Comparison of ENCODE assay signal across 8 mouse cellular contexts in the genomic region with DNA sequence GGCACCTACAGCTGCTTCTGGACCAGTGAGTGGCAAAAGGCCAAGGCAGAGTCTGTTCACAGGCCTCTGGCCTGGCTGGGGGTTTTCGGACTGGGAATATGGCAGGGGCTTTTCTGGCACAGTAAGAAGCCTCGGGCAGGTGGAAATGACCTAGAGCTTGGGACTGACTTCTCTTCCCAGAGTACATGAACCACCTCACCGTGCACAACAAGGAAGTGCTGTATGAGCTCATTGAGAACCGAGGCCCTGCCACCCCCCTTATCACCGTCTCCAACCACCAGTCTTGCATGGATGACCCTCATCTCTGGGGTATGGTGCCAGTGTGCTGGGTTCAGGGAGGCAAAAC. TPM values are rescaled to one million over a fixed set of nuclear protein-coding genes. Genes with fewer than 3 reads are reported as not detected.
A peak's percentile ranks its signal among the peaks of the same experiment; 100 is the strongest.
DNase-seq lines count a peak whose midpoint lies in the region; ATAC-seq and TF ChIP-seq lines count a peak whose summit lies in the region.

No protein-coding gene starts in this region.

- H3K9ac ChIP-seq in heart, embryonic 13.5 days = peak overlapping the region; percentile 83
- peak overlapping the region; percentile 80 for H3K9ac ChIP-seq in ES-E14 (ENCODE audit: insufficient read depth, low read depth, low read length, poor library complexity, severe bottlenecking)
- H3K9ac ChIP-seq in forebrain, embryonic 16.5 days (replicated peaks; ENCODE audit: low read depth, low read length) = peak overlapping the region; percentile 78
- peak overlapping the region; percentile 68 for H3K9ac ChIP-seq in liver, embryonic 16.5 days (ENCODE audit: low read depth, low read length)

- intact Hi-C loops in heart, postnatal 36 days (cut with DNase I) = no loop called here

- H3K36me3 ChIP-seq in heart, embryonic 13.5 days = peaks cover 6% of the 10 kb centered on the region; the same call in 1 of the 2 replicates
- peaks cover 1% of the 10 kb centered on the region; the same call in 1 of the 2 replicates for H3K36me3 ChIP-seq in ES-E14 (ENCODE audit: control insufficient read depth, insufficient read depth, low read length, poor library complexity, severe bottlenecking)
- H3K36me3 ChIP-seq in forebrain, embryonic 16.5 days (ENCODE audit: control insufficient read depth, insufficient read depth) = no peaks in the 10 kb centered on the region
- no peaks in the 10 kb centered on the region for H3K36me3 ChIP-seq in liver, embryonic 16.5 days (ENCODE audit: control insufficient read depth, insufficient read depth)

- peak overlapping the region; percentile 68 for H3K4me3 ChIP-seq in heart, embryonic 13.5 days
- H3K4me3 ChIP-seq in ES-E14 (ENCODE audit: insufficient read depth in 1 of 2, low read depth in 1 of 2, low read length in 2 of 2, poor library complexity in 1 of 2, severe bottlenecking in 1 of 2) = peak overlapping the region; percentile 83 to 93
- peak overlapping the region; percentile 61 for H3K4me3 ChIP-seq in forebrain, embryonic 16.5 days (replicated peaks; ENCODE audit: low read length)
- peak overlapping the region; percentile 71 for H3K4me3 ChIP-seq in liver, embryonic 16.5 days (ENCODE audit: low read depth, low read length)

- peak overlapping the region; percentile 77 for H3K4me2 ChIP-seq in heart, embryonic 13.5 days
- peak overlapping the region; percentile 59 for H3K4me2 ChIP-seq in forebrain, embryonic 16.5 days (ENCODE audit: low read length)
- peak overlapping the region; percentile 82 for H3K4me2 ChIP-seq in liver, embryonic 16.5 days (ENCODE audit: low read depth, low read length)

- in situ Hi-C loops in ES-E14 (cut with MboI; ENCODE audit: low sequenced_read_pairs in 2 of 2, unreplicated experiment in 2 of 2) = no loop called here

- DNase-seq in heart, postnatal 36 days = no peak
- DNase-seq in ES-E14 (ENCODE audit: low read depth, low spot score) (no peak), adipocyte (ENCODE audit: low spot score) (no peak)
- no peak for DNase-seq in adrenal gland, postnatal 10 days
- no peak for DNase-seq in left cerebral cortex, adult 18-20 months (ENCODE audit: low spot score in 2 of 2)

- no peaks in the 10 kb centered on the region for H3K9me3 ChIP-seq in heart, embryonic 13.5 days
- H3K9me3 ChIP-seq in ES-E14 (ENCODE audit: control insufficient read depth, insufficient read depth, low read depth, low read length) = no peaks in the 10 kb centered on the region
- no peaks in the 10 kb centered on the region for H3K9me3 ChIP-seq in forebrain, embryonic 16.5 days (ENCODE audit: control insufficient read depth, low read length)
- no peaks in the 10 kb centered on the region for H3K9me3 ChIP-seq in liver, embryonic 16.5 days (replicated peaks; ENCODE audit: control insufficient read depth, low read length)

- no peaks in the 10 kb centered on the region for H3K27me3 ChIP-seq in heart, embryonic 13.5 days (replicated peaks)
- H3K27me3 ChIP-seq in forebrain, embryonic 16.5 days (replicated peaks; ENCODE audit: control insufficient read depth, insufficient read depth, low read length) = no peaks in the 10 kb centered on the region
- no peaks in the 10 kb centered on the region for H3K27me3 ChIP-seq in liver, embryonic 16.5 days (ENCODE audit: control insufficient read depth, insufficient read depth, low read depth, low read length)

- no peak for ATAC-seq in heart, embryonic 13.5 days (ENCODE audit: extremely low read depth, insufficient number of reproducible peaks, low FRiP score, low TSS enrichment)
- no peak for ATAC-seq in forebrain, embryonic 16.5 days
- ATAC-seq in liver, embryonic 16.5 days (ENCODE audit: low read depth) = no peak

- WGBS in heart, embryonic 13.5 days = 31% methylated on average over 5 of the region's 5 CpGs
- WGBS in forebrain, embryonic 16.5 days = 41% methylated on average over 5 of the region's 5 CpGs
- 13% methylated on average over 5 of the region's 5 CpGs for WGBS in liver, embryonic 16.5 days (ENCODE audit: insufficient replicate concordance)

- H3K27ac ChIP-seq in heart, embryonic 13.5 days (replicated peaks) = peak overlapping the region; percentile 91
- H3K27ac ChIP-seq in ES-E14 (ENCODE audit: insufficient read depth, low read depth, low read length, poor library complexity, severe bottlenecking) = no peak overlapping the region
- peak overlapping the region; percentile 65; the same call in 1 of the 2 replicates for H3K27ac ChIP-seq in forebrain, embryonic 16.5 days (ENCODE audit: low read length)
- peak overlapping the region; percentile 94 for H3K27ac ChIP-seq in liver, embryonic 16.5 days (ENCODE audit: low read length)

- peaks cover 14% of the 10 kb centered on the region for H3K4me1 ChIP-seq in heart, embryonic 13.5 days
- no peaks in the 10 kb centered on the region for H3K4me1 ChIP-seq in ES-E14 (ENCODE audit: control insufficient read depth in 2 of 2, insufficient read depth in 2 of 2, low read length in 2 of 2, poor library complexity in 1 of 2)
- H3K4me1 ChIP-seq in forebrain, embryonic 16.5 days (replicated peaks; ENCODE audit: control insufficient read depth, insufficient read depth, low read length) = peaks cover 18% of the 10 kb centered on the region
- H3K4me1 ChIP-seq in liver, embryonic 16.5 days (ENCODE audit: control insufficient read depth, low read depth, low read length) = peaks cover 5% of the 10 kb centered on the region

TF ChIP-seq in ES-E14, 5 proteins besides CTCF, POLR2A, EP300 and RAD21:
- TF ChIP-seq ZC3H11A (IDR thresholded peaks at IDR 0.05; ENCODE audit: borderline replicate concordance, low read depth, low read length) (no peak), MAFK (IDR thresholded peaks at IDR 0.05; ENCODE audit: insufficient read depth, low read depth, low read length) (no peak), ZNF384 (IDR thresholded peaks at IDR 0.05; ENCODE audit: low read depth, low read length) (no peak), HCFC1 (IDR thresholded peaks at IDR 0.05; ENCODE audit: borderline replicate concordance, insufficient read depth, low read length) (no peak), CHD2 (IDR thresholded peaks at IDR 0.05; ENCODE audit: low read depth, low read length) (no peak)

RNA-seq across cellular contexts. Expression of gene Dnase1l1, which starts 0.9 kb away (rescaled TPM):
- polyA plus RNA-seq in heart, embryonic 13.5 days (2015; fragmentation: Nextera tagmentation; extraction: Ambion mirVana) = 9.9 and 13.4 TPM in 2 replicates
- 10 to 100 TPM; 16.1 to 20.6 TPM for total RNA-seq in heart, postnatal 36 days (2021)
- 3.9 and 5.3 TPM in 2 replicates for total RNA-seq in ES-E14 (2012; rRNA removed)
- polyA plus RNA-seq in forebrain, embryonic 16.5 days (2015; fragmentation: Nextera tagmentation; extraction: Ambion mirVana) = 2.8 and 3.1 TPM in 2 replicates
- polyA plus RNA-seq in liver, embryonic 16.5 days (2015; fragmentation: Nextera tagmentation; extraction: Ambion mirVana) = 22.0 and 23.6 TPM in 2 replicates
- 10 to 100 TPM; 10.5 to 19.1 TPM for total RNA-seq in adrenal gland, postnatal 10 days (2021)
- 1 to 10 TPM; 3.0 to 3.3 TPM for total RNA-seq in left cerebral cortex, adult 18-20 months (2021)

RNA-seq across cellular contexts. Expression of gene Taz, which starts 1.4 kb away (rescaled TPM):
- polyA plus RNA-seq in heart, embryonic 13.5 days (2015; fragmentation: Nextera tagmentation; extraction: Ambion mirVana) = 63.9 and 66.2 TPM in 2 replicates
- 10 to 100 TPM; 48.4 to 51.9 TPM for total RNA-seq in heart, postnatal 36 days (2021)
- total RNA-seq in ES-E14 (2012; rRNA removed) = 32.8 and 49.3 TPM in 2 replicates
- polyA plus RNA-seq in forebrain, embryonic 16.5 days (2015; fragmentation: Nextera tagmentation; extraction: Ambion mirVana) = 96.3 and 104 TPM in 2 replicates
- 27.8 and 30.2 TPM in 2 replicates for polyA plus RNA-seq in liver, embryonic 16.5 days (2015; fragmentation: Nextera tagmentation; extraction: Ambion mirVana)
- total RNA-seq in adrenal gland, postnatal 10 days (2021) = 10 to 100 TPM; 57.6 to 90.8 TPM
- total RNA-seq in left cerebral cortex, adult 18-20 months (2021) = 10 to 100 TPM; 60.4 to 62.5 TPM

RNA-seq across cellular contexts. Expression of gene Rpl10, which starts 12.5 kb away (rescaled TPM):
- polyA plus RNA-seq in heart, embryonic 13.5 days (2015; fragmentation: Nextera tagmentation; extraction: Ambion mirVana) = 437 and 511 TPM in 2 replicates
- total RNA-seq in heart, postnatal 36 days (2021) = 100 to 1,000 TPM; 178 to 213 TPM
- 2,135 and 2,379 TPM in 2 replicates for total RNA-seq in ES-E14 (2012; rRNA removed)
- polyA plus RNA-seq in forebrain, embryonic 16.5 days (2015; fragmentation: Nextera tagmentation; extraction: Ambion mirVana) = 482 and 489 TPM in 2 replicates
- polyA plus RNA-seq in liver, embryonic 16.5 days (2015; fragmentation: Nextera tagmentation; extraction: Ambion mirVana) = 375 and 448 TPM in 2 replicates
- 100 to 1,000 TPM; 377 to 392 TPM for total RNA-seq in adrenal gland, postnatal 10 days (2021)
- 100 to 1,000 TPM; 188 to 216 TPM for total RNA-seq in left cerebral cortex, adult 18-20 months (2021)

RNA-seq across cellular contexts. Expression of gene Atp6ap1, which starts 13.8 kb away (rescaled TPM):
- polyA plus RNA-seq in heart, embryonic 13.5 days (2015; fragmentation: Nextera tagmentation; extraction: Ambion mirVana) = 117 and 131 TPM in 2 replicates
- 100 to 1,000 TPM; 130 to 135 TPM for total RNA-seq in heart, postnatal 36 days (2021)
- 102 and 129 TPM in 2 replicates for total RNA-seq in ES-E14 (2012; rRNA removed)
- polyA plus RNA-seq in forebrain, embryonic 16.5 days (2015; fragmentation: Nextera tagmentation; extraction: Ambion mirVana) = 202 and 229 TPM in 2 replicates
- 79.2 and 79.8 TPM in 2 replicates for polyA plus RNA-seq in liver, embryonic 16.5 days (2015; fragmentation: Nextera tagmentation; extraction: Ambion mirVana)
- 100 to 1,000 TPM; 121 to 125 TPM for total RNA-seq in adrenal gland, postnatal 10 days (2021)
- total RNA-seq in left cerebral cortex, adult 18-20 months (2021) = 100 to 1,000 TPM; 353 to 362 TPM

RNA-seq across cellular contexts. Expression of gene Gdi1, which starts 21.7 kb away (rescaled TPM):
- polyA plus RNA-seq in heart, embryonic 13.5 days (2015; fragmentation: Nextera tagmentation; extraction: Ambion mirVana) = 136 and 152 TPM in 2 replicates
- 10 to 100 TPM; 76.7 to 82.5 TPM for total RNA-seq in heart, postnatal 36 days (2021)
- total RNA-seq in ES-E14 (2012; rRNA removed) = 53.1 and 75.7 TPM in 2 replicates
- 950 and 1,103 TPM in 2 replicates for polyA plus RNA-seq in forebrain, embryonic 16.5 days (2015; fragmentation: Nextera tagmentation; extraction: Ambion mirVana)
- polyA plus RNA-seq in liver, embryonic 16.5 days (2015; fragmentation: Nextera tagmentation; extraction: Ambion mirVana) = 57.2 and 63.5 TPM in 2 replicates
- 100 to 1,000 TPM; 135 to 153 TPM for total RNA-seq in adrenal gland, postnatal 10 days (2021)
- total RNA-seq in left cerebral cortex, adult 18-20 months (2021) = 100 to 1,000 TPM; 611 to 641 TPM
